8 mouse cellular contexts compared by ENCODE assay signal in genomic region chr10:60107448-60107847, GRCm38 (mm10). TPM values are rescaled to one million over a fixed set of nuclear protein-coding genes. Genes with fewer than 3 reads are reported as not detected.
DNase-seq lines count a peak whose midpoint lies in the region; ATAC-seq lines count a peak whose summit lies in the region.

No protein-coding gene starts in this region.

- H3K4me1 ChIP-seq in forebrain, embryonic 14.5 days (ENCODE audit: control insufficient read depth, insufficient read depth, low read length): peaks cover 11% of the 10 kb centered on the region
- H3K4me1 ChIP-seq in limb, embryonic 13.5 days: peaks cover 19% of the 10 kb centered on the region
- H3K4me1 ChIP-seq in neural tube, embryonic 11.5 days (ENCODE audit: control insufficient read depth, insufficient read depth, low read length): peaks cover 10% of the 10 kb centered on the region

- peak; percentile 6; the same call in 1 of the 2 replicates for ATAC-seq in cerebellum, adult (ENCODE audit: insufficient number of reproducible peaks, low FRiP score, low TSS enrichment)
- no peak for ATAC-seq in forebrain, embryonic 14.5 days
- no peak for ATAC-seq in limb, embryonic 13.5 days (ENCODE audit: low FRiP score, low read depth)
- ATAC-seq in neural tube, embryonic 11.5 days (ENCODE audit: insufficient read depth, low FRiP score, low TSS enrichment): no peak
- ATAC-seq in erythroid progenitor cell, adult 5-6 weeks (replicated peaks; ENCODE audit: low FRiP score, poor library complexity, severe bottlenecking): no peak

- no peaks in the 10 kb centered on the region for H3K9me3 ChIP-seq in forebrain, embryonic 14.5 days (replicated peaks; ENCODE audit: control insufficient read depth, low read length)
- no peaks in the 10 kb centered on the region for H3K9me3 ChIP-seq in limb, embryonic 13.5 days
- no peaks in the 10 kb centered on the region for H3K9me3 ChIP-seq in neural tube, embryonic 11.5 days (ENCODE audit: control insufficient read depth, low read length)

- H3K9ac ChIP-seq in forebrain, embryonic 14.5 days (ENCODE audit: low read length): peak overlapping the region; percentile 82
- peak overlapping the region; percentile 78 for H3K9ac ChIP-seq in limb, embryonic 13.5 days
- H3K9ac ChIP-seq in neural tube, embryonic 11.5 days (ENCODE audit: low read length): peak overlapping the region; percentile 79

- no peak overlapping the region for H3K27ac ChIP-seq in forebrain, embryonic 14.5 days (ENCODE audit: low read depth, low read length)
- no peak overlapping the region for H3K27ac ChIP-seq in limb, embryonic 13.5 days
- peak overlapping the region; percentile 85; the same call in 1 of the 2 replicates for H3K27ac ChIP-seq in neural tube, embryonic 11.5 days (ENCODE audit: low read depth, low read length)

- H3K27me3 ChIP-seq in forebrain, embryonic 14.5 days (replicated peaks; ENCODE audit: control insufficient read depth, insufficient read depth, low read length): peaks cover 6% of the 10 kb centered on the region; the same call in 1 of the 2 replicates
- H3K27me3 ChIP-seq in limb, embryonic 13.5 days: peaks cover 54% of the 10 kb centered on the region
- peaks cover 10% of the 10 kb centered on the region; the same call in 1 of the 2 replicates for H3K27me3 ChIP-seq in neural tube, embryonic 11.5 days (ENCODE audit: control insufficient read depth, insufficient read depth, low read length)

- WGBS in forebrain, embryonic 14.5 days: under 1% methylated on average over 28 of the region's 28 CpGs
- under 1% methylated on average over 28 of the region's 28 CpGs for WGBS in limb, embryonic 13.5 days
- WGBS in neural tube, embryonic 11.5 days: under 1% methylated on average over 27 of the region's 28 CpGs

- peak overlapping the region; percentile 59 for H3K4me3 ChIP-seq in forebrain, embryonic 14.5 days (ENCODE audit: low read depth, low read length)
- H3K4me3 ChIP-seq in limb, embryonic 13.5 days: peak overlapping the region; percentile 67
- peak overlapping the region; percentile 62 for H3K4me3 ChIP-seq in neural tube, embryonic 11.5 days (ENCODE audit: low read depth, low read length)

- no peaks in the 10 kb centered on the region for H3K36me3 ChIP-seq in forebrain, embryonic 14.5 days (ENCODE audit: control insufficient read depth, insufficient read depth, low read length)
- no peaks in the 10 kb centered on the region for H3K36me3 ChIP-seq in limb, embryonic 13.5 days
- H3K36me3 ChIP-seq in neural tube, embryonic 11.5 days (ENCODE audit: control insufficient read depth, insufficient read depth, low read length): no peaks in the 10 kb centered on the region

- peak; percentile 28 to 34 for DNase-seq in lung, adult 18-20 months
- DNase-seq in lung, postnatal 25 days (ENCODE audit: low spot score): no peak
- peak; percentile 23 for DNase-seq in forebrain, embryonic 14.5 days (ENCODE audit: low spot score)
- DNase-seq in neural tube, embryonic 11.5 days (ENCODE audit: low spot score): peak; percentile 38
- DNase-seq in frontal cortex, adult 2 months (ENCODE audit: extremely low spot score in 1 of 2, low spot score in 1 of 2): no peak

- peak overlapping the region; percentile 93 for H3K4me2 ChIP-seq in forebrain, embryonic 14.5 days (ENCODE audit: low read length)
- H3K4me2 ChIP-seq in limb, embryonic 13.5 days (replicated peaks): peak overlapping the region; percentile 98
- peak overlapping the region; percentile 93 for H3K4me2 ChIP-seq in neural tube, embryonic 11.5 days (ENCODE audit: low read depth)

RNA-seq across cellular contexts. Expression of gene Spock2, which starts 1.4 kb away (rescaled TPM):
- 23.5 and 36.1 TPM in 2 replicates for polyA plus RNA-seq in forebrain, embryonic 14.5 days (2014; fragmentation: Nextera tagmentation; extraction: Ambion mirVana)
- 6.1 and 7.2 TPM in 2 replicates for polyA plus RNA-seq in limb, embryonic 13.5 days (2015; fragmentation: Nextera tagmentation; extraction: Ambion mirVana)
- polyA plus RNA-seq in neural tube, embryonic 11.5 days (2014; fragmentation: Nextera tagmentation; extraction: Ambion mirVana): 35.3 and 40.1 TPM in 2 replicates
- not detected in 2 replicates for total RNA-seq in erythroid progenitor cell, adult 5-6 weeks (2015; ENCODE audit: low replicate concordance)
- not detected in 2 replicates for total RNA-seq in erythroid progenitor cell, adult 5-6 weeks (2017; ENCODE audit: low replicate concordance)
- 362 and 366 TPM in 2 replicates for polyA plus RNA-seq in frontal cortex, adult 2 months (2012; rRNA removed)

Comparison
In these comparisons a context has a peak if more than half of its experiments do, and no peak if none do; other contexts are left out.
1. DNase-seq: peak in lung, adult 18-20 months (2 of 2), forebrain, embryonic 14.5 days (single experiment) and neural tube, embryonic 11.5 days (single experiment); none in lung, postnatal 25 days (single experiment) and frontal cortex, adult 2 months (0 of 2).
2. Peak in every context shown above with its lines, with median percentiles within 50 percentile points of each other: H3K4me2 ChIP-seq, H3K4me3 ChIP-seq and H3K9ac ChIP-seq.